Mouse (Mus musculus): ENCODE data around the gene Pip5k1b.

GRCm38 (mm10) chr19:24537691-24538090, 18.0 kb downstream of the Pip5k1b start:
- TF ChIP-seq CTCF (conservative IDR thresholded peaks at IDR 0.05; ENCODE audit: low read length) (no peak), NANOG (IDR thresholded peaks at IDR 0.05; ENCODE audit: borderline replicate concordance, low read length) (no peak)

All from E14TG2a.4 (cell line).